Mouse (Mus musculus) brain, embryonic 14.5 days (tissue): ENCODE measurements around the gene Rnasel.

ENCODE experiments used
- CTCF ChIP-seq: fragments of 200-500 bp; IDR thresholded peaks from 2 replicates; pipeline ENCODE4 v1.5.1; 2012; ENCODE audit warnings: inconsistent platforms, mild to moderate bottlenecking, moderate library complexity, borderline replicate concordance; ENCODE audit not compliant: insufficient read depth, insufficient read length; ENCODE audit errors: extremely low read depth
- POLR2A ChIP-seq: fragments of 200-500 bp; IDR thresholded peaks from 2 replicates; pipeline ENCODE4 v1.6.1; 2012; ENCODE audit warnings: mild to moderate bottlenecking, inconsistent platforms, borderline replicate concordance; ENCODE audit not compliant: poor library complexity, insufficient read depth, insufficient read length, severe bottlenecking; ENCODE audit errors: extremely low read depth

GRCm38 (mm10) chr1:153720935-153721334 lies 28.3 kb upstream of the Rnasel start:
- TF ChIP-seq POLR2A (no peak), CTCF (no peak)
